Mouse (Mus musculus): ENCODE measurements around the gene Prss53. TPM values are rescaled to one million over a fixed set of nuclear protein-coding genes. Genes with fewer than 3 reads are reported as not detected.
"Not testable (repeated sequence)": the region's sequence is repeated elsewhere in the genome, so short reads cannot be mapped to it uniquely, and the experiment has no call there.

Prss53 gene
- polyA plus RNA-seq, 1 experiment: 0.44 TPM

DNA sequence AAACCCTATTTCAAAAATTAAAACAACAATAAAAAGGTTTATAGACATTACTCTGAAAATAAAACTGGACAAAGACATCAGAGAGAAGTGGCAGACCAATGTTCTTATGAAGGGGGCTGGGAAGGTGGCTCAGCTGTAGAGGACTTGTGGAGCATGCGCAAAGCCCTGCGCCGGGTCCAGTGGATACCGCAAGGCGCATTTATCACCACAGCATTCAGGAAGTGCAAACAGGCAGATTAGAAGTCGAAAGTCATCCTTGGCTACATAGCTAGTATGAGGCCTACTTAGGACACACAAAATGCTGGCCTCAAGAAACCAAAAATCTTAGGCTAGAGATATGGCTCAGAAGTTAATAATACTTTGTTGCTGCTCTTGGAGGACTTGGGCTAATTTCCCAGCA lies 32.5 kb downstream of the Prss53 start:
- Histone ChIP-seq H3K27me3 (replicated peaks) (no peaks in the 10 kb centered on the region), H3K36me3 (replicated peaks; ENCODE audit: low read length) (peaks cover 33% of the 10 kb centered on the region), H3K9me3 (no peaks in the 10 kb centered on the region), H3K4me1 (peaks cover 50% of the 10 kb centered on the region), H3K4me3 (replicated peaks) (peak overlapping the region; percentile 59)
- no peak for TF ChIP-seq FLI1 (IDR thresholded peaks at IDR 0.05; ENCODE audit: low read length)
- TF ChIP-seq GATA1 (IDR thresholded peaks at IDR 0.05; ENCODE audit: borderline replicate concordance, low read length): 0 out of 3 replicates have a peak, but pooled peaks have one; percentile 18

DNA sequence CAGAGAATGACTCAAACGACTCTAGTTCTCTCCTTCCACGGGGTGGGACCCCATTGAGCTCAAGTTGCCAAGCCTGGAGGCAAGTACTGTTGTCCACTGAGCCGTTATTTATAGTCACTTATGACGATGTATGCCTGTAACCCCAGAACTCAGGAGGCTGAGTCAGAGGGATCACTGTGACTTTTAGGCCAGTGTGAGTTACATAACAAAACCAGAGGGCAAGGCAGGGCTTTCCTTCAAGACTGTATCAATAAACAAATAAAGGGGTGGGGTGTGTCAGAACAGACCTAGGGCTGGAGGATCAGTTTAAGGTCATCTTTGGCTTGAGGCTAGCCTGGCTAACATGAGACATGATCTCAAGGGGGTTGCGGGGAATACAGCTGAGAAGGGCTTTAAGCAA lies 39.9 kb downstream of the Prss53 start:
- peak overlapping the region; percentile 86 for H3K4me3 ChIP-seq (replicated peaks)
- peaks cover 80% of the 10 kb centered on the region for H3K4me1 ChIP-seq
- TF ChIP-seq FLI1 (IDR thresholded peaks at IDR 0.05; ENCODE audit: low read length): no peak
- TF ChIP-seq GATA1 (IDR thresholded peaks at IDR 0.05; ENCODE audit: borderline replicate concordance, low read length): no peak
- peaks cover 65% of the 10 kb centered on the region for H3K36me3 ChIP-seq (replicated peaks; ENCODE audit: low read length)
- no peaks in the 10 kb centered on the region for H3K9me3 ChIP-seq
- no peaks in the 10 kb centered on the region for H3K27me3 ChIP-seq (replicated peaks)

DNA sequence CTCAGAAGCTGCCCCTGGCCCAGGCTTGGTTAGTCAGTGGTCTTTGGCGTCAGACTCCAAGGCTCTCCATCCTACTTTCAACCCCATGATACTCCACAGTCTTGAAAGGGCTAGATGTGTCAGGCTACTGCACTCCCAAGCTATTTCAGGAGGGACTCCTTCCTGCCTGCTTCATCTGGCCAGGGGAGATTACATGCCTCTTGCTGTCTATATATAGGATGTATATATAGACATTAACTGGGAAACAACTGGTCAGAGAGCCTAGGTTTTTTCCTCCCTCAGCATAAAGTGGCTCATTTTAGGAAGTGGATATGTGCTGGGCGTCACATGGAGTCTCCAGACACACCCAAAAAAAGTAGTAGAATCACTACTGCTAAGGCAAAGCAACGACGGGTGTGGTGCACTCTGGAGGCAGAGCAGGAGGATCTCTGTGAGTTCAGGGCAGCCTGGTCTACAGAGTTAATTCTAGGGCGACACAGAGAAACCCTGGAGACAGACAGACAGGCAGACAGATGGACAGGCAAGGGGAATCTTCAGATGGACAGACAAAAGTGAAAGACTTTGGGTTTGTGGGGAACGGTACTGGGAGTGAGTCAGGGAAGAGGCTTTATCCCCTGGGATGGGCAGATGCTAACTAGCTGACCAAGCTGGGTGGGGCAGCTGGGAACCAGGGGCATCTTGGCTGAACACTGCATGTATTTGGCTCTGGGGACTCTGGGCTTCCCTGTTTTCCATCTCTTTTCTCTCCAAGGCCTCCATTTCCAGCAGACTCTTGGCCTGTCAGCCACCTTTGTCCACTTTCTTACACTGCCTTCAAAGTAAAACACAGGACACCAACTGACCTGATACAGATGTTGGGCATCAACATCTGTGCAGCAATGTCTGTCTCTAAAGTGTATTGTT lies 40.5 kb downstream of the Prss53 start:
- TF ChIP-seq GATA1 (IDR thresholded peaks at IDR 0.05; ENCODE audit: borderline replicate concordance, low read length) (peak; percentile 63; the same call in 1 of the 3 replicates), FLI1 (IDR thresholded peaks at IDR 0.05; ENCODE audit: low read length) (no peak; the same call in 1 of the 2 replicates)
- H3K4me3 ChIP-seq (replicated peaks): peak overlapping the region; percentile 86
- H3K4me1 ChIP-seq: peaks cover 80% of the 10 kb centered on the region
- H3K27me3 ChIP-seq (replicated peaks): no peaks in the 10 kb centered on the region
- H3K9me3 ChIP-seq: no peaks in the 10 kb centered on the region
- peaks cover 66% of the 10 kb centered on the region for H3K36me3 ChIP-seq (replicated peaks; ENCODE audit: low read length)

DNA sequence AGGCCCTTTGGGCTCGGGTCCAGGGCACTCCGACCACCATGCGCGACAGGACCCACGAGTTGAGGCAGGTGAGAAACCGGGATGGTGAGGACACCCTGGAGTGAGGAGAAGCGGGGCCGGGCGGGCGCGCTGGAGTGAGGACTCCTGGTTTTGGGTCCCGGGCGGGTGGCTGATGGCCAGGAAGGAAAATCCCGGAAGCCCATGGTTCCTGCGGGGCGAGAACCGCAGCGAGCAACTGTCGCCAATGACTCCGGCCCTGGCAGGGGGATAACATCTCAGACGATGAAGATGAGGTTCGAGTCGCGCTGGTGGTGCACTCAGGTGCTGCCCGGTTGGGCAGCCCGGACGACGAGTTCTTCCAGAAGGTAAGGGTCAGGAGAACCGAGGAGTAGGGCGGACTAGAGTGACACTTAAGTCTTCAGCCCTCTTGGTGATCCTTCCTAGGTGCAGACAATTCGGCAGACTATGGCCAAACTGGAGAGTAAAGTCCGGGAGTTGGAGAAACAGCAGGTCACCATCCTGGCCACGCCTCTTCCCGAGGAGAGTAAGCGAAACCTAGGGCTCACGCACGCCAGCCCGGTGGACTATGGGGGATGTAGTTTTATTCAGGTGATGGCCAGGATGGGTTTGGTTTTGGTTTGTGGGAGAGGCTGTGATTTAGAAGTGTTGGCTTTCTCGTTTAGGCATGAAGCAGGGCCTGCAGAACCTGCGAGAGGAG lies 48.6 kb downstream of the Prss53 start:
- Histone ChIP-seq H3K36me3 (replicated peaks; ENCODE audit: low read length) (peaks cover 46% of the 10 kb centered on the region), H3K4me3 (replicated peaks) (peak overlapping the region; percentile 98), H3K9me3 (no peaks in the 10 kb centered on the region), H3K4me1 (peaks cover 69% of the 10 kb centered on the region), H3K27me3 (replicated peaks) (no peaks in the 10 kb centered on the region)
- no peak for TF ChIP-seq GATA1 (IDR thresholded peaks at IDR 0.05; ENCODE audit: borderline replicate concordance, low read length)
- no peak for TF ChIP-seq FLI1 (IDR thresholded peaks at IDR 0.05; ENCODE audit: low read length)

DNA sequence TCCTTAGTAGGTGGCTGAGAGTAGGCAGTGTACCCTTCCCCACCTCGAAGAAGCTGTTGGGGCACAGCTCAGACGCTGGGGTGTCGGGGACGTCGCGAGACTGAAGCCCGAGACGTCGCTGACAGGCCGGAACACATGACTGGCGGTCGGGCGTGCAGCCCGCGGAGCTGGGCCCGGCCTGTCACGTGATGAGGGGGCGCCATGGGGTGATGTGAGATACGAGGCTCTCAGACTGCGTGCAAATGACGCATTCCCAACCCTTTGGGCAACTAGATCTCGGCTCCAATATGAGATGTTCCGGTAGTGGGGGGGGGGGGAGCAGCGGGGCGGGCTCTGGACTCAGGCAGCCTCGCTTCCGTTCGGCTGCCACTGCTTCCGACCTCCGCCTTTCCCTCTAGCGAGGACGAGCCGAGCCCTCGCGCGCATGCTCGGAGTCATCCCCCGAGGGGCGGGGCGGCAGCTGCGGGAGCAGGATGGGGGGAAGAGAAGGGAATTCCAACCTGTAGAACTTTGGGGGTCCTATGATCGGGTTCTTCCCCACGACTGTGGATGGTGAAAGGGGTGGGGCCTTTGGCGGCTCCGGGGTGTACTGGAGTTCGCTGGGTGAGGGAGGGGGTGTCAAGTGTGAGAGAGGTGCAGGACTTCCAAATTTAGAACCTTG lies 49.3 kb downstream of the Prss53 start:
- H3K4me3 ChIP-seq (replicated peaks): peak overlapping the region; percentile 98
- peaks cover 62% of the 10 kb centered on the region for H3K4me1 ChIP-seq
- H3K36me3 ChIP-seq (replicated peaks; ENCODE audit: low read length): peaks cover 39% of the 10 kb centered on the region
- H3K9me3 ChIP-seq: no peaks in the 10 kb centered on the region
- TF ChIP-seq FLI1 (IDR thresholded peaks at IDR 0.05; ENCODE audit: low read length) (no peak), GATA1 (IDR thresholded peaks at IDR 0.05; ENCODE audit: borderline replicate concordance, low read length) (no peak)
- H3K27me3 ChIP-seq (replicated peaks): no peaks in the 10 kb centered on the region

DNA sequence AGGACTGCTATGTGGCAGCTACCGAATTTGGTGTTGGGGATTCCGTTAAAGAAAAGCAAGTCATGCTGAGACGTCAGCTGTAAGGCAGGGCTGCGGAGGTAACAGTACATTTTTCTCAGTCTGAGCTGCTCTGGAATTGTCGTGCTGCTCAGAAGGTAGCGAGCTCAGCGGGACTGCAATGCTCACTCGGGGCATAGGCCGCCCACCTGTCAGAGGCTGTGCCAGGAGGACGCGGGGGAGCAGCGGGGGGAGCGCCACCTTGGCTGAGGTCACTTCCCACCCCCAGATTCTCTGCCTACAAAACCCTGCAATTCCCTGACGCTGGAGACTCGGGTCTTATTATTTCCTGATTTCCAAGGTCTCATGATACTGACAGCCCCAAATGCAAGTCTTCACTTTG lies 49.9 kb downstream of the Prss53 start:
- H3K27me3 ChIP-seq (replicated peaks): no peaks in the 10 kb centered on the region
- no peaks in the 10 kb centered on the region for H3K9me3 ChIP-seq
- H3K36me3 ChIP-seq (replicated peaks; ENCODE audit: low read length): peaks cover 33% of the 10 kb centered on the region
- peaks cover 61% of the 10 kb centered on the region for H3K4me1 ChIP-seq
- TF ChIP-seq GATA1 (IDR thresholded peaks at IDR 0.05; ENCODE audit: borderline replicate concordance, low read length) (no peak), FLI1 (IDR thresholded peaks at IDR 0.05; ENCODE audit: low read length) (no peak)
- peak overlapping the region; percentile 98 for H3K4me3 ChIP-seq (replicated peaks)

DNA sequence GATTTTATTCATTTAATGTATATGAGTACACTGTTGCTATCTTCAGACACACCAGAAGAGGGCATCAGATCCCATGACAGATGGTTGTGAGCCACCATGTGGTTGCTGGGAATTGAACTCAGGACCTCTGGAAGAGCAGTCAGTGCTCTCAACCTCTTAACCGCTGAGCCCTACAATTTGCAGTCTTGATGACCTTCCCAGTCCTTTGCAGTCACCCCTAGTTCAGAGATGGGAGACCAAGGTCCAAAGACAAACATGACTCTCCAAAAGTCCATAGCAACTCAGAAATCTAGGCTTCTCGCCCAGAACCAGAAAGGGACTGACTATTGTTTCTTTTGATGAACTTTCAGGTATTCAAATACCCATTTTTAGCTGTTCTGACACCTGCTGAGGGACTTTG lies 50.7 kb downstream of the Prss53 start:
- peaks cover 26% of the 10 kb centered on the region for H3K36me3 ChIP-seq (replicated peaks; ENCODE audit: low read length)
- H3K4me1 ChIP-seq: peaks cover 55% of the 10 kb centered on the region
- H3K4me3 ChIP-seq (replicated peaks); H3K9me3 ChIP-seq; H3K27me3 ChIP-seq (replicated peaks): not testable (repeated sequence)

DNA sequence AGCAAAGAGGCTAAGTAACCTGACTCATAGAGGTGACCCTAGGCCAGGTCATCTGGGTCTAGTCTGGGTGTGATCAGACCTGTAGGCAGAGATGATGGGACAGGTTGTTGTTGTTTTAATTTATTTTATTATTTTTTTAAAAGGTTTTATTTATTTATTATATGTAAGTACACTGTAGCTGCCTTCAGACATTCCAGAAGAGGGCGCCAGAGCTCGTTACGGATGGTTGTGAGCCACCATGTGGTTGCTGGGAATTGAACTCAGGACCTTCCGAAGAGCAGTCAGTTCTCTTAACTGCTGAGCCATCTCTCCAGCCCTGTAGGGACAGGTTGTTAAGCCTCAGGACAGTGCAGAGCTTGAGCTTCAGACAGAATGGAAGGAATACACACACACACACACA lies 52.9 kb downstream of the Prss53 start:
- not testable (repeated sequence) for H3K4me3 ChIP-seq (replicated peaks); H3K9me3 ChIP-seq
- peaks cover 34% of the 10 kb centered on the region for H3K4me1 ChIP-seq

DNA sequence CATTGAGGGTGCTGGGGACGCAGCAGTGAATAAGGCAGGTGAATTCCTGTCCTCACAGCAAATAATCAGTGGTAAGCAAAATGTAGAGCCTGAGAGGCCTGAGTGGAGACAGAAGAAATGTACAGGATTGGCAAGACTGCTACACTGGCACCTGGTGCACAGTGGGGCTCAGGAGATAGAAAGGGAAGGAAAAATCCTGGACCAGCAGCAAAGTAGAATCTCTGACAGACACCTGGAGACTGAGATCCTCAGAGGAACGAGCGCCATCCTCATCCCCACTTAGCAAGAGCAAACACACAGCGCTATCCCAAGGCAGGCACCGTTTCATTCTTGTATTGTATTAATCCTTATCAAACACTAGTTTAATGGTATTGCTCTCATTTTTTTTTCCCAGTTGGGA lies 53.3 kb downstream of the Prss53 start:
- TF ChIP-seq GATA1 (IDR thresholded peaks at IDR 0.05; ENCODE audit: borderline replicate concordance, low read length) (no peak), FLI1 (IDR thresholded peaks at IDR 0.05; ENCODE audit: low read length) (no peak)
- Histone ChIP-seq H3K4me3 (replicated peaks) (no peak overlapping the region), H3K36me3 (replicated peaks; ENCODE audit: low read length) (peaks cover under 1% of the 10 kb centered on the region), H3K27me3 (replicated peaks) (no peaks in the 10 kb centered on the region), H3K4me1 (peaks cover 30% of the 10 kb centered on the region), H3K9me3 (peaks cover 2% of the 10 kb centered on the region)

More for the DNA sequence above, 52.9 kb downstream of the Prss53 start:
- H3K27me3 ChIP-seq (replicated peaks); H3K36me3 ChIP-seq (replicated peaks; ENCODE audit: low read length): not testable (repeated sequence)

Other genes starting within 250 kb of the Prss53 start
- gene Bcl7c, start 182.0 kb downstream of the Prss53 start, polyA plus RNA-seq (2012; ENCODE audit: insufficient read depth, low replicate concordance): 52.6 and 165 TPM in 2 replicates
- not detected in 2 replicates for gene Ctf1, start 178.2 kb downstream of the Prss53 start, polyA plus RNA-seq (2012; ENCODE audit: insufficient read depth, low replicate concordance)
- not detected in 2 replicates for gene Ctf2, start 158.8 kb downstream of the Prss53 start, polyA plus RNA-seq (2012; ENCODE audit: insufficient read depth, low replicate concordance)
- gene Fbxl19, start 146.4 kb downstream of the Prss53 start, polyA plus RNA-seq (2012; ENCODE audit: insufficient read depth, low replicate concordance): 54.6 and 102 TPM in 2 replicates
- gene Orai3, start 121.2 kb downstream of the Prss53 start, polyA plus RNA-seq (2012; ENCODE audit: insufficient read depth, low replicate concordance): 27.3 and 62.4 TPM in 2 replicates
- 32.9 and 47.6 TPM in 2 replicates for gene Setd1a, start 114.3 kb downstream of the Prss53 start, polyA plus RNA-seq (2012; ENCODE audit: insufficient read depth, low replicate concordance)
- gene Gm49388, start 105.4 kb downstream of the Prss53 start, polyA plus RNA-seq (2012; ENCODE audit: insufficient read depth, low replicate concordance): not detected in 2 replicates
- 13.9 and 53.3 TPM in 2 replicates for gene Hsd3b7, start 90.4 kb downstream of the Prss53 start, polyA plus RNA-seq (2012; ENCODE audit: insufficient read depth, low replicate concordance)
- 27.2 and 167 TPM in 2 replicates for gene Stx4a, start 66.7 kb downstream of the Prss53 start, polyA plus RNA-seq (2012; ENCODE audit: insufficient read depth, low replicate concordance)
- 0.02 TPM in 1 of 2 replicates, not detected in the other for gene Stx1b, start 66.4 kb downstream of the Prss53 start, polyA plus RNA-seq (2012; ENCODE audit: insufficient read depth, low replicate concordance)
- gene Zfp646, start 14.7 kb downstream of the Prss53 start, polyA plus RNA-seq (2012; ENCODE audit: insufficient read depth, low replicate concordance): 1.0 and 6.3 TPM in 2 replicates
- gene Zfp668, start 14.1 kb downstream of the Prss53 start, polyA plus RNA-seq (2012; ENCODE audit: insufficient read depth, low replicate concordance): 9.4 and 18.0 TPM in 2 replicates
- not detected in 2 replicates for gene Gm21974, start 4.5 kb upstream of the Prss53 start, polyA plus RNA-seq (2012; ENCODE audit: insufficient read depth, low replicate concordance)
- gene Vkorc1, start 4.6 kb upstream of the Prss53 start, polyA plus RNA-seq (2012; ENCODE audit: insufficient read depth, low replicate concordance): 26.7 and 40.9 TPM in 2 replicates
- 36.9 and 149 TPM in 2 replicates for gene Bckdk, start 13.1 kb upstream of the Prss53 start, polyA plus RNA-seq (2012; ENCODE audit: insufficient read depth, low replicate concordance)
- 2.6 and 4.8 TPM in 2 replicates for gene Kat8, start 21.5 kb upstream of the Prss53 start, polyA plus RNA-seq (2012; ENCODE audit: insufficient read depth, low replicate concordance)
- gene Prss8, start 39.1 kb upstream of the Prss53 start, polyA plus RNA-seq (2012; ENCODE audit: insufficient read depth, low replicate concordance): not detected in 2 replicates
- gene Prss36, start 55.8 kb upstream of the Prss53 start, polyA plus RNA-seq (2012; ENCODE audit: insufficient read depth, low replicate concordance): 2.7 and 10.0 TPM in 2 replicates
- gene Fus, start 76.5 kb upstream of the Prss53 start, polyA plus RNA-seq (2012; ENCODE audit: insufficient read depth, low replicate concordance): 25.6 and 318 TPM in 2 replicates
- 1.1 and 17.0 TPM in 2 replicates for gene Pycard, start 102.9 kb upstream of the Prss53 start, polyA plus RNA-seq (2012; ENCODE audit: insufficient read depth, low replicate concordance)
- gene Trim72, start 113.0 kb upstream of the Prss53 start, polyA plus RNA-seq (2012; ENCODE audit: insufficient read depth, low replicate concordance): 0.50 TPM in 1 of 2 replicates, not detected in the other
- 0.69 and 6.0 TPM in 2 replicates for gene Itgam, start 171.7 kb upstream of the Prss53 start, polyA plus RNA-seq (2012; ENCODE audit: insufficient read depth, low replicate concordance)
- not detected in 2 replicates for gene Gm49368, start 171.7 kb upstream of the Prss53 start, polyA plus RNA-seq (2012; ENCODE audit: insufficient read depth, low replicate concordance)
- gene Itgax, start 238.6 kb upstream of the Prss53 start, polyA plus RNA-seq (2012; ENCODE audit: insufficient read depth, low replicate concordance): not detected in 2 replicates

All from megakaryocyte, embryonic 14.5 days (primary cell).